Mouse (Mus musculus) c-Kit-positive CD71-positive TER-119-negative erythroid progenitor cells, embryonic 14.5 days (primary cell): ENCODE measurements around the gene Tbc1d23.
A peak's percentile ranks its signal among the peaks of the same experiment; 100 is the strongest.
"Not testable (repeated sequence)": the region's sequence is repeated elsewhere in the genome, so short reads cannot be mapped to it uniquely, and the experiment has no call there.

Source experiments
- DNase-seq: peaks from one replicate; pipeline ENCODE4 v3.0.0-alpha.2; 2013; ENCODE audit warnings: low read depth

Tbc1d23 gene

GRCm38 (mm10) chr16:57215957-57216356 lies 15.3 kb downstream of the Tbc1d23 start:
- DNase-seq, result no peak

GRCm38 (mm10) chr16:57211037-57211436 lies 20.3 kb downstream of the Tbc1d23 start:
- no peak for DNase-seq

GRCm38 (mm10) chr16:57208342-57208741 lies 23.0 kb downstream of the Tbc1d23 start:
- DNase-seq, result no peak

GRCm38 (mm10) chr16:57197281-57197680 lies 34.0 kb downstream of the Tbc1d23 start:
- no peak for DNase-seq

- DNase-seq, result no peak
Observed at GRCm38 (mm10) chr16:57196590-57196989, 34.7 kb downstream of the Tbc1d23 start.

- no peak for DNase-seq
Observed at GRCm38 (mm10) chr16:57191214-57191613, 40.1 kb downstream of the Tbc1d23 start.

GRCm38 (mm10) chr16:57190390-57190789 lies 40.9 kb downstream of the Tbc1d23 start:
- DNase-seq, result no peak

GRCm38 (mm10) chr16:57189493-57189892 lies 41.8 kb downstream of the Tbc1d23 start:
- no peak for DNase-seq

- no peak for DNase-seq
Observed at GRCm38 (mm10) chr16:57186618-57187017, 44.7 kb downstream of the Tbc1d23 start.

GRCm38 (mm10) chr16:57182037-57182436 lies 49.3 kb downstream of the Tbc1d23 start:
- no peak for DNase-seq

GRCm38 (mm10) chr16:57181180-57181579 lies 50.1 kb downstream of the Tbc1d23 start:
- DNase-seq, result no peak

GRCm38 (mm10) chr16:57177664-57178063 lies 53.6 kb downstream of the Tbc1d23 start:
- DNase-seq, result no peak

- DNase-seq, result no peak
Observed at GRCm38 (mm10) chr16:57177254-57177653, 54.0 kb downstream of the Tbc1d23 start.

GRCm38 (mm10) chr16:57176276-57176675 lies 55.0 kb downstream of the Tbc1d23 start:
- no peak for DNase-seq

GRCm38 (mm10) chr16:57175751-57176150 lies 55.6 kb downstream of the Tbc1d23 start:
- DNase-seq, result no peak

- not testable (repeated sequence) for DNase-seq
Observed at GRCm38 (mm10) chr16:57174480-57174879, 56.8 kb downstream of the Tbc1d23 start.

- no peak for DNase-seq
Observed at GRCm38 (mm10) chr16:57171570-57171969, 59.7 kb downstream of the Tbc1d23 start.

- DNase-seq, result no peak
Observed at GRCm38 (mm10) chr16:57171161-57171560, 60.1 kb downstream of the Tbc1d23 start.

- no peak for DNase-seq
Observed at GRCm38 (mm10) chr16:57168236-57168635, 63.1 kb downstream of the Tbc1d23 start.

GRCm38 (mm10) chr16:57167514-57167912 lies 63.8 kb downstream of the Tbc1d23 start:
- no peak for DNase-seq

GRCm38 (mm10) chr16:57166611-57167513 lies 64.4 kb downstream of the Tbc1d23 start, which contains the start of gene Nit2:
TSS of gene Nit2 (minus strand) at chr16:57167341.
- peak; percentile 76 for DNase-seq

GRCm38 (mm10) chr16:57166086-57166485 lies 65.2 kb downstream of the Tbc1d23 start:
- no peak for DNase-seq

GRCm38 (mm10) chr16:57165157-57165556 lies 66.1 kb downstream of the Tbc1d23 start:
- DNase-seq, result no peak

- no peak for DNase-seq
Observed at GRCm38 (mm10) chr16:57163694-57164093, 67.6 kb downstream of the Tbc1d23 start.
